ENCODE assay signal across 8 mouse cellular contexts in genomic region chr1:75925802-75926201, GRCm38 (mm10).
DNase-seq lines count a peak whose midpoint lies in the region; ATAC-seq lines count a peak whose summit lies in the region.

No protein-coding gene starts in this region.

- peak; percentile 87 for ATAC-seq in forebrain, embryonic 11.5 days (replicated peaks; ENCODE audit: low FRiP score)
- ATAC-seq in liver, embryonic 11.5 days (replicated peaks; ENCODE audit: low FRiP score), result no peak
- peak; percentile 75 for ATAC-seq in neural tube, embryonic 15.5 days (ENCODE audit: low FRiP score)

- no peaks in the 10 kb centered on the region; the same call in 1 of the 2 replicates for H3K27me3 ChIP-seq in forebrain, embryonic 11.5 days (ENCODE audit: control insufficient read depth, insufficient read depth, low read length)
- H3K27me3 ChIP-seq in liver, embryonic 11.5 days (replicated peaks; ENCODE audit: control insufficient read depth, insufficient read depth, low read length), result no peaks in the 10 kb centered on the region
- 0 out of 2 replicates have a peak, but pooled peaks cover 3% of the 10 kb centered on the region for H3K27me3 ChIP-seq in neural tube, embryonic 15.5 days (replicated peaks)

- no peaks in the 10 kb centered on the region; the same call in 1 of the 2 replicates for H3K4me1 ChIP-seq in forebrain, embryonic 11.5 days (replicated peaks; ENCODE audit: control insufficient read depth, insufficient read depth, low read length)
- no peaks in the 10 kb centered on the region for H3K4me1 ChIP-seq in liver, embryonic 11.5 days (replicated peaks; ENCODE audit: control insufficient read depth, insufficient read depth, low read length)
- H3K4me1 ChIP-seq in neural tube, embryonic 15.5 days, result peaks cover 14% of the 10 kb centered on the region

- H3K9me3 ChIP-seq in forebrain, embryonic 11.5 days (ENCODE audit: control insufficient read depth, low read length), result no peaks in the 10 kb centered on the region
- H3K9me3 ChIP-seq in liver, embryonic 11.5 days (ENCODE audit: control insufficient read depth, low read length), result no peaks in the 10 kb centered on the region
- H3K9me3 ChIP-seq in neural tube, embryonic 15.5 days (replicated peaks), result no peaks in the 10 kb centered on the region

- DNase-seq in 3T3-L1 (ENCODE audit: low read depth, low spot score), result peak; percentile 4
- peak; percentile 22 for DNase-seq in c-Kit-positive CD71-negative TER-119-negative erythroid progenitor cells, embryonic 14.5 days (ENCODE audit: low read depth)
- peak; percentile 97 for DNase-seq in forebrain, embryonic 11.5 days (ENCODE audit: low spot score)
- DNase-seq in heart, postnatal 10 days, result peak; percentile 94 to 96
- DNase-seq in kidney, postnatal 36 days, result peak; percentile 86 to 96
- peak; percentile 69 for DNase-seq in liver, embryonic 11.5 days (ENCODE audit: low spot score)
- DNase-seq in thymus, postnatal 4 days, result peak; percentile 46

- no peak overlapping the region for H3K9ac ChIP-seq in forebrain, embryonic 11.5 days (ENCODE audit: low read length)
- no peak overlapping the region for H3K9ac ChIP-seq in liver, embryonic 11.5 days (ENCODE audit: low read depth, low read length)
- H3K9ac ChIP-seq in neural tube, embryonic 15.5 days (replicated peaks), result no peak overlapping the region

- H3K4me3 ChIP-seq in forebrain, embryonic 11.5 days (ENCODE audit: low read depth, low read length), result no peak overlapping the region
- no peak overlapping the region for H3K4me3 ChIP-seq in liver, embryonic 11.5 days (ENCODE audit: low read depth, low read length)
- no peak overlapping the region for H3K4me3 ChIP-seq in neural tube, embryonic 15.5 days (replicated peaks)

- H3K27ac ChIP-seq in forebrain, embryonic 11.5 days (ENCODE audit: low read depth, low read length), result no peak overlapping the region
- H3K27ac ChIP-seq in liver, embryonic 11.5 days (ENCODE audit: low read depth, low read length), result no peak overlapping the region
- H3K27ac ChIP-seq in neural tube, embryonic 15.5 days (replicated peaks), result no peak overlapping the region

- H3K4me2 ChIP-seq in forebrain, embryonic 11.5 days (ENCODE audit: low read depth, low read length, severe bottlenecking), result no peak overlapping the region
- H3K4me2 ChIP-seq in liver, embryonic 11.5 days, result no peak overlapping the region
- H3K4me2 ChIP-seq in neural tube, embryonic 15.5 days, result peak overlapping the region; percentile 39

- 7% methylated on average over 9 of the region's 9 CpGs for WGBS in forebrain, embryonic 11.5 days
- WGBS in liver, embryonic 11.5 days, result 39% methylated on average over 9 of the region's 9 CpGs
- WGBS in neural tube, embryonic 15.5 days, result 7% methylated on average over 9 of the region's 9 CpGs

- H3K36me3 ChIP-seq in forebrain, embryonic 11.5 days (ENCODE audit: control insufficient read depth, insufficient read depth, low read length), result no peaks in the 10 kb centered on the region
- H3K36me3 ChIP-seq in liver, embryonic 11.5 days (ENCODE audit: control insufficient read depth, insufficient read depth, low read length), result no peaks in the 10 kb centered on the region
- no peaks in the 10 kb centered on the region for H3K36me3 ChIP-seq in neural tube, embryonic 15.5 days

- intact Hi-C loops in heart, postnatal 10 days (cut with DNase I), result loop anchor here (1.0 to 10.0 kb wide), 3 partner anchors 929 to 1969 kb away; no protein-coding TSS in a partner anchor

Comparison
In these comparisons a context has a peak if more than half of its experiments do, and no peak if none do; other contexts are left out.
1. DNase-seq: peak in every context shown above with its lines; median percentile 97 in forebrain, embryonic 11.5 days; 95 in heart, postnatal 10 days; 91 in kidney, postnatal 36 days; 69 in liver, embryonic 11.5 days; 46 in thymus, postnatal 4 days; 22 in c-Kit-positive CD71-negative TER-119-negative erythroid progenitor cells, embryonic 14.5 days; 4 in 3T3-L1.